Mouse (Mus musculus) embryo, embryonic 11 days (tissue): ENCODE data around the gene Rnf167.

Experiments
- DNase-seq: peaks from one replicate; pipeline ENCODE4 v3.0.0-alpha.2; 2015

Rnf167 gene

GRCm38 (mm10) chr11:70655571-70656455 is 8.8 kb downstream of the Rnf167 start:
- peak; percentile 81 for DNase-seq

GRCm38 (mm10) chr11:70656456-70656927 is 9.5 kb downstream of the Rnf167 start:
- DNase-seq = peak; percentile 83

GRCm38 (mm10) chr11:70656964-70657363 is 9.9 kb downstream of the Rnf167 start, which contains the start of gene Eno3:
Eno3 (plus strand) TSS chr11:70657202.
- DNase-seq = peak; percentile 47

- DNase-seq = no peak
Observed at GRCm38 (mm10) chr11:70657573-70657972, 10.5 kb downstream of the Rnf167 start.

GRCm38 (mm10) chr11:70657991-70658390 is 11.0 kb downstream of the Rnf167 start:
- DNase-seq = peak; percentile 10

GRCm38 (mm10) chr11:70658521-70658920 is 11.5 kb downstream of the Rnf167 start:
- no peak for DNase-seq

GRCm38 (mm10) chr11:70658942-70659341 is 11.9 kb downstream of the Rnf167 start:
- no peak for DNase-seq

- no peak for DNase-seq
Observed at GRCm38 (mm10) chr11:70660571-70660970, 13.5 kb downstream of the Rnf167 start.

- DNase-seq = no peak
Observed at GRCm38 (mm10) chr11:70663101-70663500, 16.1 kb downstream of the Rnf167 start.

GRCm38 (mm10) chr11:70663957-70664356 is 16.9 kb downstream of the Rnf167 start:
- no peak for DNase-seq

- DNase-seq = no peak
Observed at GRCm38 (mm10) chr11:70664741-70665140, 17.7 kb downstream of the Rnf167 start.

- DNase-seq = no peak
Observed at GRCm38 (mm10) chr11:70666687-70667086, 19.7 kb downstream of the Rnf167 start.

- peak; percentile 22 for DNase-seq
Observed at GRCm38 (mm10) chr11:70667271-70668150, 20.5 kb downstream of the Rnf167 start.

GRCm38 (mm10) chr11:70668335-70668770 is 21.3 kb downstream of the Rnf167 start:
- DNase-seq = no peak

- peak; percentile 97 for DNase-seq
Observed at GRCm38 (mm10) chr11:70668771-70669505, 21.9 kb downstream of the Rnf167 start, which contains the start of gene Spag7. Spag7 (minus strand) TSS chr11:70669416.

- peak; percentile 89 for DNase-seq
Observed at GRCm38 (mm10) chr11:70669582-70670345, 22.7 kb downstream of the Rnf167 start.

- peak; percentile 25 for DNase-seq
Observed at GRCm38 (mm10) chr11:70670483-70670882, 23.4 kb downstream of the Rnf167 start.

- DNase-seq = no peak
Observed at GRCm38 (mm10) chr11:70671333-70672047, 24.5 kb downstream of the Rnf167 start.

- no peak for DNase-seq
Observed at GRCm38 (mm10) chr11:70674014-70674413, 27.0 kb downstream of the Rnf167 start.

- DNase-seq = no peak
Observed at GRCm38 (mm10) chr11:70674501-70674900, 27.5 kb downstream of the Rnf167 start.

- DNase-seq = no peak
Observed at GRCm38 (mm10) chr11:70678092-70678491, 31.1 kb downstream of the Rnf167 start.
